Mouse (Mus musculus) heart, postnatal 0 days (tissue): ENCODE measurements at regions not wholly inside any gene's neighbourhood (a gene's known extent, or its start where the extent isn't known, plus 50 kb on each side); places are given as distances from the start of the nearest gene placed in this dataset.

Experiments
- CTCF ChIP-seq: IDR thresholded peaks from 2 replicates; pipeline ENCODE4 v1.5.1; 2016; ENCODE audit warnings: antibody characterized with exemption, control low read depth, low read depth
- EP300 ChIP-seq: IDR thresholded peaks from 2 replicates; pipeline ENCODE4 v1.6.1; 2016; ENCODE audit warnings: antibody characterized with exemption, low read depth

DNA sequence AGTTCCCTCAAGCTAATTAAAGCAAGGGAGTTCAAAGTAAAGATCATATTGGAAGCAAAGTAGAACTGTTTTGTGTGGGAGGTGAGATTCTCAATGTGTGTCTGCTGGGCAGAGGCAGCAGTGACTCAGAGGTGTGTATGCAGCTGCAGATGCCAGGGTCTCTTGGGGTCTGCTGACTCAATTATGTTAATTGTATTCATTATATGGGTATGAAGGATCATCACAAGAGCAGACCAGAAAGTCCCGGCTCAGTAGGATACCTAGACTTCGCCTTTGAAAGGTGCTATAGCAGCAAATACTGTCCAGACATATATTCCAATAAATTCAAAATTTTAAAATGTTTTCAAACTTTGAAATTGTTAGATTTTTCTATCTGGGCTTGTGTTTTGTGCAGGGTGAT is 147.6 kb upstream of the 4930583I09Rik start:
- TF ChIP-seq CTCF (no peak), EP300 (no peak)
